Mouse (Mus musculus): ENCODE measurements around the gene Ppib. TPM values are rescaled to one million over a fixed set of nuclear protein-coding genes. Genes with fewer than 3 reads are reported as not detected.

Gene Ppib
- total and polyA plus RNA-seq, 2 experiments from 2014 or later = 223 to 395 TPM

DNA sequence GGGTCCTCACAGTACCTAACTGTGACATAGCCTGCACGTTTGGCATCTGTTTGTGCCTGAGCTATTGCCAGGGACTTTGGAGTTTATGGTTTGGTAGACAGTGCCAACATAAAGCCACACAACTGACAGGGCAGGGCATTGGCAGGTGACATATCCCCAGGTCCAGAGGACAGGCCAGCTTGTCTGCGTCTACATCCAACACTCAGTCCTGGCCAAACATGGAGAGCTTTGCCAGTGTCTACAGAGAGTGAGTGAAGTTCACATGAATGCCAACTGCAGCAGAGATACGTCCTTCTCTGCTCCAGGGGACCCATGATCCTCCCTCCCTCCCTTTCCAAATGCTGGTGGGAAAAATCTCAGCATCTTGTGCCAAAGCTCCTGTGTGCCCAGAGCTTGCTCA, 24.1 kb downstream of the Ppib start:
- 53% methylated on average over 3 of the region's 3 CpGs for WGBS

DNA sequence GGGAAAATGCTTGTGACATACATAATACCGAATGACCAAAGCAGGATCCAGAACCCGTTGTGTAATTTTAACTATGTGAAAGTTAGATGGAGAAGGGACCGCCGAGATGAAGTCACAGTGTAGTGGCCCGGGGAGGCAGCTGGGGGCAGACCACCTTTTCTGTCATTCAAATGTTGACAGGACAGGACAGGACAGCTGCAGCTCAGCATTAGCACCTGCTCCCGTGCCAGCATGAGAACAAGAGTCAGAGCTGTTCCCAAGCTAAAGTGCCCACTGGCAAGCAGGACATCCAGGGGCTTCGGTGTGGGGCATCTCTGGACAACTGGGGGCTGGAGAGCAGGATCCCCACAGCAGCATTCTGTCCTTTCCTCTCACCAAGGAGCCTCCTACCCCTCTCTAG, 27.0 kb downstream of the Ppib start:
- no peak for TF ChIP-seq CTCF (IDR thresholded peaks at IDR 0.05; ENCODE audit: low read depth)
- DNase-seq (ENCODE audit: low spot score) = no peak
- H3K4me2 ChIP-seq (ENCODE audit: low read depth, low read length) = no peak overlapping the region
- 92% methylated on average over 7 of the region's 7 CpGs for WGBS
- no peaks in the 10 kb centered on the region for H3K4me1 ChIP-seq (ENCODE audit: insufficient read depth, low read length)
- no peak for ATAC-seq
- no peaks in the 10 kb centered on the region for H3K9me3 ChIP-seq (ENCODE audit: low read length)
- no peak overlapping the region for H3K9ac ChIP-seq (replicated peaks; ENCODE audit: low read length)
- H3K27ac ChIP-seq = no peak overlapping the region
- H3K4me3 ChIP-seq (ENCODE audit: low read length) = no peak overlapping the region
- H3K27me3 ChIP-seq (ENCODE audit: insufficient read depth, low read length) = no peaks in the 10 kb centered on the region
- H3K36me3 ChIP-seq (ENCODE audit: insufficient read depth, low read length) = peaks cover 29% of the 10 kb centered on the region

More for the DNA sequence above, 24.1 kb downstream of the Ppib start:
- Histone ChIP-seq H3K4me2 (ENCODE audit: low read depth, low read length) (no peak overlapping the region), H3K9me3 (ENCODE audit: low read length) (no peaks in the 10 kb centered on the region), H3K9ac (replicated peaks; ENCODE audit: low read length) (no peak overlapping the region), H3K27me3 (ENCODE audit: insufficient read depth, low read length) (no peaks in the 10 kb centered on the region), H3K4me1 (ENCODE audit: insufficient read depth, low read length) (no peaks in the 10 kb centered on the region), H3K4me3 (ENCODE audit: low read length) (no peak overlapping the region), H3K36me3 (ENCODE audit: insufficient read depth, low read length) (peaks cover 21% of the 10 kb centered on the region), H3K27ac (no peak overlapping the region)
- peak; percentile 19 for DNase-seq (ENCODE audit: low spot score)
- no peak for TF ChIP-seq CTCF (IDR thresholded peaks at IDR 0.05; ENCODE audit: low read depth)
- peak; percentile 38; the same call in 1 of the 2 replicates for ATAC-seq

DNA sequence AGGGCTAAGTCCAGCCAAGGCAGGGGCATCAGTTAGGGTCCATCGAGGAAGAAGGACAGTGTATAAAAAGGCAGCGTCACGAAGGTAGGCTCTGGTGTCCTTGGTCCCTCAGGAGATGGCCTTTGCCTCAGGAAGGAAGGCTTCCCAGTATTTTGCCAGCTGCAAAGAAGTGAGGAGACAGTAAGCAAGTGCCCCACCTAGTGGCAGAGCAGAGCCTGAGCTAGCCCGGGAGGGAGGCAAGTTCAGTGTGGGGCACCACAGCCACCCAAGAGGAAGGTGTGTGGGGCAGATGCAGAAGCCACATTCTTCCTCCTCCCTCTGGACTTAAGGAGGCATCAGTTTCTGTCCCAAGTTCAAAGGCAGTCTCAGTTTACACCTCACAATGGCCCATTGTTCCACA, 28.4 kb downstream of the Ppib start:
- WGBS = 46% methylated on average over 4 of the region's 4 CpGs
- Histone ChIP-seq H3K27ac (no peak overlapping the region), H3K27me3 (ENCODE audit: insufficient read depth, low read length) (no peaks in the 10 kb centered on the region), H3K4me1 (ENCODE audit: insufficient read depth, low read length) (no peaks in the 10 kb centered on the region), H3K9ac (replicated peaks; ENCODE audit: low read length) (no peak overlapping the region), H3K4me3 (ENCODE audit: low read length) (no peak overlapping the region), H3K4me2 (ENCODE audit: low read depth, low read length) (no peak overlapping the region), H3K9me3 (ENCODE audit: low read length) (no peaks in the 10 kb centered on the region), H3K36me3 (ENCODE audit: insufficient read depth, low read length) (peaks cover 42% of the 10 kb centered on the region)
- peak; percentile 78 for TF ChIP-seq CTCF (IDR thresholded peaks at IDR 0.05; ENCODE audit: low read depth)
- peak; percentile 65 for DNase-seq (ENCODE audit: low spot score)
- ATAC-seq = no peak

DNA sequence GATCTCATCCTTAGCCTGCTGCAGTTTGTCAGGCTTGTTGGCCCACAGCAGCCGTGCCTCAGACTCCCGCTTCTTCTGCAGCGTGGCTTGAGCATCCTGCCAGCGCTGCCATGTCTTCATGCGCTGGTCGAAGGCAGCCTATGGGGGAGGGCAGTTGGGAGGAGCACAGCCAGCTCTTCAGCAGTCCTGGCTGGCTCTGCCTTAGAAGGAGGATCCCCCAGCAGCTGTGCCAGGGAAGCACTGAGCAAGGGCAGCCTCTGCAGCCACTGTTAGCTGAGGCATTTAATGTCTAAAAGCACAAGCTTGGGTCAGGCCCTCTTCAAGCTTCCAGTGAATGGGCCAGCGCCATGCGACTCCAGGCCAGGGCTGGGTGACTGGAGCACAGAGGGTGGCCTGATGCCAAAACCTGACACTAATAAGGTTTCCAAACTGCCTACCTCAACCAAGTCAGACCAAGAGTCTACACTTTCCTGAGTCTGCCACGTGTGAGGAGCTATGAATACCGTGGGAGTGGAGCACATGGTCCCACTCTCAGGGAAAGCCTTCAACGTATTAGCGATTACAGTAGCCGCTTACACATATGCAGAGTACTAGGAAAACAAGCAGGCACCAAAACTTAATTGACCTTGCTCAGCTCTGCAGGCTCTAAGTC, 30.7 kb downstream of the Ppib start:
- H3K27me3 ChIP-seq (ENCODE audit: insufficient read depth, low read length) = no peaks in the 10 kb centered on the region

DNA sequence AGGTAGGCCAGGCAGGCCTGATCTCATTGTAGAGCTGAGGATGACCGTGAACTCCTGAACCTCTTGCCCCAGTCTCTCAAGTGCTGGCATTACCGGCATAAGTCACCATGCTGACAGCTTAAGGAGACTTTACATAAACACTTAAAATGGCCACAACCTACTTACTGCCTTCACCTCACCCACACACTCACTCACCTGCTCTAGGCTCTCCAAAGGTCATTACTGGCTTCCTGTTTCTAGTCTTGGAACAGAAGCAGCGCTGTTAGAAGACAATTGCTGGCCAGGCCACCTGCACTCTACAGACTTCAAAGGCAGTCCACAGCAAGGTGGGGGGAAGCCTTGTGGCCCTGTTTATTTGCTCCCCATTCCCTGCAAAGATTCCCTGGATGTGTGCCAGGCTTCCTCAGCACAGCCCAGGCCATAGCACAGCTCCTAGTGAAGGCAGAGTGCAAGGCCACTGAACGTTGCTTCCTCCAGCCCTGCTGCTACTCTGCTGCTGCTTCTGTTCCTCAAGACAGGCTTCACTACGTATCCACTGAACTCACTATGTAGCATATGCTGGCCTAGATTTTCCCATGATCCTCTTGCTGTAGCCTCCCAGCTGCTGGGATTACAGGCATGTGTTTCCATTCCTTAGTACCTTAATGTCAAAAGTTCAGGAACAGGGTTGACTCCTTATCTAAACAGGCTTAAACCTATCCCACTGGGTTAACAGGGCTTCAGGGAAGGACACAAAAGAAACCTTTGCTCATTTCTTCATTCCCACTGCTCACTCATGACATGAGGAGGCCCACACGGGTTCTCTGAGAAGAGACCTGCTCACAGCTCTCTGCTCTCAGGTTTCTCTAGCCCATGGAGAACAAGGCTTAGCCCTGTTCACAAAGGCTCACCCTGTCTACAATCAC, 31.6 kb downstream of the Ppib start:
- ATAC-seq (no peak), DNase-seq (ENCODE audit: low spot score) (no peak)
- Histone ChIP-seq H3K9ac (replicated peaks; ENCODE audit: low read length) (no peak overlapping the region), H3K4me3 (ENCODE audit: low read length) (no peak overlapping the region), H3K9me3 (ENCODE audit: low read length) (no peaks in the 10 kb centered on the region), H3K27me3 (ENCODE audit: insufficient read depth, low read length) (no peaks in the 10 kb centered on the region), H3K4me2 (ENCODE audit: low read depth, low read length) (no peak overlapping the region), H3K4me1 (ENCODE audit: insufficient read depth, low read length) (no peaks in the 10 kb centered on the region), H3K27ac (no peak overlapping the region), H3K36me3 (ENCODE audit: insufficient read depth, low read length) (peaks cover 72% of the 10 kb centered on the region)
- no peak for TF ChIP-seq CTCF (IDR thresholded peaks at IDR 0.05; ENCODE audit: low read depth)
- WGBS = 78% methylated on average over 6 of the region's 6 CpGs

More for the DNA sequence above, 30.7 kb downstream of the Ppib start:
- Histone ChIP-seq H3K9ac (replicated peaks; ENCODE audit: low read length) (no peak overlapping the region), H3K4me2 (ENCODE audit: low read depth, low read length) (no peak overlapping the region), H3K4me1 (ENCODE audit: insufficient read depth, low read length) (no peaks in the 10 kb centered on the region), H3K9me3 (ENCODE audit: low read length) (no peaks in the 10 kb centered on the region), H3K36me3 (ENCODE audit: insufficient read depth, low read length) (peaks cover 65% of the 10 kb centered on the region), H3K4me3 (ENCODE audit: low read length) (no peak overlapping the region), H3K27ac (no peak overlapping the region)
- peak; percentile 29 for DNase-seq (ENCODE audit: low spot score)
- TF ChIP-seq CTCF (IDR thresholded peaks at IDR 0.05; ENCODE audit: low read depth) = no peak
- peak; percentile 35; the same call in 1 of the 2 replicates for ATAC-seq
- WGBS = 85% methylated on average over 13 of the region's 13 CpGs

DNA sequence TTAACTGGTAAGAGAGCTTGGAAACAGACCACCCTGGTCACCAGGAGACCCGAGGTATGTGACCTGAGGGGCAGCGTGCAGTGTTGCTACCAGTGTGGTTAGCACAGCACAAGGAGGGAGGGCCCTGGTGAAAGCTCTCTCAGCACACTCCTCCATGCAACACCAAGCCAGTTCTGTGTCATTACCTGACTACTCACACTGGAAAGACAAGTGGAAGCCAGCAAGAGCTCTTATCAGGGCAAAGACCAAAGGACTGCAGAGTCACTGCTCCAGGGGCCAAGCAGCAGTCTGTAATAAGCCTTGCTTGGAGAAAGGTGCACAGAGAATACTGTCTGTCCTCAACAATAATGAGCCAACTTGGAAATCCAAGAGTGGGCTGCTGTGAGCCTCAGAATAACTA, 32.6 kb downstream of the Ppib start:
- ATAC-seq = no peak

More for the DNA sequence above, 32.6 kb downstream of the Ppib start:
- Histone ChIP-seq H3K4me1 (ENCODE audit: insufficient read depth, low read length) (no peaks in the 10 kb centered on the region), H3K4me2 (ENCODE audit: low read depth, low read length) (no peak overlapping the region), H3K36me3 (ENCODE audit: insufficient read depth, low read length) (peaks cover 73% of the 10 kb centered on the region), H3K27ac (no peak overlapping the region), H3K9me3 (ENCODE audit: low read length) (no peaks in the 10 kb centered on the region), H3K27me3 (ENCODE audit: insufficient read depth, low read length) (no peaks in the 10 kb centered on the region), H3K9ac (replicated peaks; ENCODE audit: low read length) (no peak overlapping the region), H3K4me3 (ENCODE audit: low read length) (no peak overlapping the region)
- 90% methylated on average over 2 of the region's 2 CpGs for WGBS
- DNase-seq (ENCODE audit: low spot score) = no peak
- no peak for TF ChIP-seq CTCF (IDR thresholded peaks at IDR 0.05; ENCODE audit: low read depth)

Measured in hindbrain, postnatal 0 days (tissue).